ENCODE assay signal across 8 mouse cellular contexts in genomic region chr17:49472626-49473025, GRCm38 (mm10). TPM values are rescaled to one million over a fixed set of nuclear protein-coding genes. Genes with fewer than 3 reads are reported as not detected.
A peak's percentile ranks its signal among the peaks of the same experiment; 100 is the strongest.
DNase-seq lines count a peak whose midpoint lies in the region; TF ChIP-seq lines count a peak whose summit lies in the region.
"Had no signal": no experiment of that assay in that cellular context is flagged by ENCODE, and none has a peak within 500 bp of the region (broad histone marks: within the 10 kb centered on the region; RNA-seq: fewer than 3 reads in every experiment).

No protein-coding gene starts in this region.

- no peaks in the 10 kb centered on the region for H3K27me3 ChIP-seq in cerebellum, adult 2 months (ENCODE audit: control insufficient read depth, insufficient read depth, low read length)

- H3K27ac ChIP-seq in cerebellum, adult 2 months (ENCODE audit: insufficient read depth, low read length), result no peak overlapping the region

- no peak overlapping the region for H3K4me3 ChIP-seq in cerebellum, adult 2 months (replicated peaks; ENCODE audit: insufficient read depth, low read depth, low read length)

- TF ChIP-seq CTCF in cerebellum, adult 2 months (IDR thresholded peaks at IDR 0.05; ENCODE audit: borderline replicate concordance, insufficient read depth, low read depth, low read length), result no peak

- peak; percentile 44 for DNase-seq in ovary, postnatal 36 days (ENCODE audit: low spot score)
- DNase-seq in ovary, postnatal 10 days (ENCODE audit: low spot score), result no peak
- DNase-seq in heart, adult 8-10 months (ENCODE audit: low spot score), result peak; percentile 17
- DNase-seq in kidney, postnatal 10 days, result peak; percentile 42
- no peak for DNase-seq in cerebellum, adult 2 months
- DNase-seq in left cerebral cortex, postnatal 25 days (ENCODE audit: low spot score in 2 of 2), result no peak
- no peak for DNase-seq in adrenal gland, adult 2 months
- DNase-seq: lung, adult 18-20 months had no signal

- intact Hi-C loops in left cerebral cortex, postnatal 25 days (cut with DNase I), result no loop called here

- 81% methylated on average over 8 of the region's 8 CpGs for WGBS in cerebellum, adult 2 months

- no peak for TF ChIP-seq POLR2A in cerebellum, adult 2 months (IDR thresholded peaks at IDR 0.05; ENCODE audit: borderline replicate concordance, insufficient read depth, low read length)

- no peaks in the 10 kb centered on the region; the same call in 1 of the 2 replicates for H3K4me1 ChIP-seq in cerebellum, adult 2 months (ENCODE audit: control insufficient read depth, insufficient read depth, low read length)

RNA-seq across cellular contexts. Expression of gene Mocs1, which starts 44.5 kb away (rescaled TPM):
- 10 to 100 TPM; 23.0 to 29.5 (median 24.5) TPM for total RNA-seq in heart, adult 8-10 months (2022)
- 14.4 and 17.0 TPM in 2 replicates for polyA plus RNA-seq in cerebellum, adult 2 months (2012; rRNA removed)
- 10 to 100 TPM; 14.1 to 14.3 TPM for total RNA-seq in left cerebral cortex, postnatal 25 days (2021)
- total RNA-seq in adrenal gland, adult 2 months (2021), result 10 to 100 TPM; 36.2 to 55.3 TPM
- polyA plus RNA-seq in adrenal gland, adult 2 months (2012; rRNA removed), result 39.5 and 42.7 TPM in 2 replicates

Comparison
In these comparisons a context has a peak if more than half of its experiments do, and no peak if none do; other contexts are left out.
1. DNase-seq: peak in ovary, postnatal 36 days (single experiment), heart, adult 8-10 months (single experiment) and kidney, postnatal 10 days (single experiment); none in ovary, postnatal 10 days (single experiment), cerebellum, adult 2 months (0 of 2), left cerebral cortex, postnatal 25 days (0 of 2) and adrenal gland, adult 2 months (single experiment).